Mouse (Mus musculus) CH12.LX (cell line): ENCODE data around the gene Manbal. TPM values are rescaled to one million over a fixed set of nuclear protein-coding genes. Genes with fewer than 3 reads are reported as not detected.

Source experiments
- DNase-seq: peaks from one replicate; pipeline ENCODE4 v3.0.0-alpha.2; 2013; ENCODE audit errors: extremely low read depth
- H3K27ac ChIP-seq: 2 replicates; pipeline ENCODE4 v1.5.1; 2012; ENCODE audit warnings: low read depth, mild to moderate bottlenecking, control low read depth, moderate library complexity; ENCODE audit not compliant: insufficient read depth
- H3K27me3 ChIP-seq: replicated peaks from 2 replicates; pipeline ENCODE3; 2012; ENCODE audit warnings: inconsistent platforms
- H3K36me3 ChIP-seq, 2 experiments: replicated peaks in 1 of 2; 2 replicates each; pipeline versions ENCODE3 to v1.6.1; 2012; ENCODE audit warnings: inconsistent platforms in 1 of 2, low read length in 1 of 2, mild to moderate bottlenecking in 1 of 2, mixed read lengths in 1 of 2, moderate library complexity in 1 of 2; ENCODE audit not compliant: control insufficient read depth in 1 of 2, insufficient read depth in 1 of 2
- H3K4me1 ChIP-seq, 2 experiments: 2 replicates each; pipeline ENCODE4 v1.6.1; 2012; ENCODE audit warnings: inconsistent platforms in 1 of 2, moderate library complexity in 1 of 2; ENCODE audit not compliant: insufficient read depth in 2 of 2, control insufficient read depth in 1 of 2
- H3K4me2 ChIP-seq: 2 replicates; pipeline ENCODE4 v1.6.1; 2012; ENCODE audit warnings: low read depth, mild to moderate bottlenecking, control low read depth; ENCODE audit not compliant: poor library complexity, insufficient read depth, severe bottlenecking
- H3K4me3 ChIP-seq, 3 experiments: fragments of 150-350 bp in 1 of 3; sonication (generic) in 1 of 3; replicated peaks in 1 of 3; 2 replicates each; pipeline versions ENCODE3 to v1.5.1; 2011 to 2012; ENCODE audit warnings: low read depth in 2 of 3, low read length in 2 of 3, mild to moderate bottlenecking in 2 of 3, moderate library complexity in 2 of 3, control low read depth in 1 of 3, improper control_type of control experiment in 1 of 3, inconsistent platforms in 1 of 3, mixed read lengths in 1 of 3; ENCODE audit not compliant: poor library complexity in 1 of 3
- H3K79me2 ChIP-seq: replicated peaks from 2 replicates; pipeline ENCODE4 v1.6.1; 2012; ENCODE audit warnings: mild to moderate bottlenecking, moderate library complexity; ENCODE audit not compliant: control insufficient read depth, poor library complexity, insufficient read depth, severe bottlenecking; ENCODE audit errors: extremely low read depth
- H3K9ac ChIP-seq: 2 replicates; pipeline ENCODE4 v1.6.1; 2012; ENCODE audit warnings: low read depth, mild to moderate bottlenecking, control low read depth, moderate library complexity; ENCODE audit not compliant: insufficient read depth
- H3K9me3 ChIP-seq: replicated peaks from 2 replicates; pipeline ENCODE3; 2012; ENCODE audit warnings: low read length, inconsistent platforms, mixed read lengths
- CHD1 ChIP-seq: IDR thresholded peaks from 2 replicates; pipeline ENCODE4 v1.6.1; 2012; ENCODE audit warnings: low read depth, low read length, improper control_type of control experiment, inconsistent platforms
- CTCF ChIP-seq, 2 experiments: IDR thresholded peaks in 1 of 2; conservative IDR thresholded peaks in 1 of 2; 2 replicates each; pipeline ENCODE4 v1.5.1; 2011 to 2012; ENCODE audit warnings: low read depth in 2 of 2, low read length in 2 of 2, improper control_type of control experiment in 1 of 2, inconsistent platforms in 1 of 2, mild to moderate bottlenecking in 1 of 2, moderate library complexity in 1 of 2
- E2F4 ChIP-seq: IDR thresholded peaks from 2 replicates; pipeline ENCODE4 v1.6.1; 2011; ENCODE audit warnings: low read depth, low read length, improper control_type of control experiment; ENCODE audit not compliant: insufficient replicate concordance
- ELF1 ChIP-seq: IDR thresholded peaks from 2 replicates; pipeline ENCODE4 v1.6.1; 2014; ENCODE audit warnings: low read depth, mild to moderate bottlenecking, inconsistent platforms, low read length, improper control_type of control experiment
- EP300 ChIP-seq: IDR thresholded peaks from 2 replicates; pipeline ENCODE4 v1.6.1; 2011; ENCODE audit warnings: low read length, improper control_type of control experiment
- GABPA ChIP-seq: IDR thresholded peaks from 2 replicates; pipeline ENCODE4 v1.6.1; 2012; ENCODE audit warnings: low read depth, low read length, improper control_type of control experiment, inconsistent platforms; ENCODE audit not compliant: insufficient replicate concordance
- HCFC1 ChIP-seq: IDR thresholded peaks from 2 replicates; pipeline ENCODE4 v1.6.1; 2012; ENCODE audit warnings: low read depth, mild to moderate bottlenecking, inconsistent platforms, low read length, improper control_type of control experiment
- IRF4 ChIP-seq: IDR thresholded peaks from 2 replicates; pipeline ENCODE4 v1.6.1; 2014; ENCODE audit warnings: low read depth, mild to moderate bottlenecking, inconsistent platforms, low read length, improper control_type of control experiment
- JUN ChIP-seq: IDR thresholded peaks from 2 replicates; pipeline ENCODE4 v1.6.1; 2011; ENCODE audit warnings: low read depth, mild to moderate bottlenecking, low read length, improper control_type of control experiment, moderate library complexity; ENCODE audit not compliant: insufficient read depth
- JUND ChIP-seq: conservative IDR thresholded peaks from 2 replicates; pipeline ENCODE4 v1.6.1; 2011; ENCODE audit warnings: low read depth, low read length, improper control_type of control experiment
- MAX ChIP-seq: IDR thresholded peaks from 2 replicates; pipeline ENCODE4 v1.6.1; 2011; ENCODE audit warnings: low read length, improper control_type of control experiment
- MAZ ChIP-seq: IDR thresholded peaks from 2 replicates; pipeline ENCODE4 v1.6.1; 2012; ENCODE audit warnings: low read depth, mild to moderate bottlenecking, inconsistent platforms, low read length, improper control_type of control experiment, moderate library complexity
- MEF2A ChIP-seq: IDR thresholded peaks from 2 replicates; pipeline ENCODE4 v1.6.1; 2014; ENCODE audit warnings: low read depth, mild to moderate bottlenecking, inconsistent platforms, low read length, improper control_type of control experiment, borderline replicate concordance
- MXI1 ChIP-seq: IDR thresholded peaks from 2 replicates; pipeline ENCODE4 v1.6.1; 2011; ENCODE audit warnings: mild to moderate bottlenecking, low read depth, low read length, improper control_type of control experiment
- NRF1 ChIP-seq: IDR thresholded peaks from 2 replicates; pipeline ENCODE4 v1.6.1; 2014; ENCODE audit warnings: low read depth, mild to moderate bottlenecking, inconsistent platforms, low read length, improper control_type of control experiment, moderate library complexity
- PAX5 ChIP-seq: IDR thresholded peaks from 2 replicates; pipeline ENCODE4 v1.6.1; 2012; ENCODE audit warnings: low read length, inconsistent platforms, mixed read lengths
- POLR2A ChIP-seq: IDR thresholded peaks from 2 replicates; pipeline ENCODE4 v1.6.1; 2011; ENCODE audit warnings: low read depth, mild to moderate bottlenecking, improper control_type of control experiment, low read length
- RCOR1 ChIP-seq: conservative IDR thresholded peaks from 2 replicates; pipeline ENCODE4 v1.6.1; 2012; ENCODE audit warnings: low read depth, mild to moderate bottlenecking, inconsistent platforms, low read length, improper control_type of control experiment
- SIN3A ChIP-seq: IDR thresholded peaks from 2 replicates; pipeline ENCODE4 v1.6.1; 2012; ENCODE audit warnings: low read length, improper control_type of control experiment, inconsistent platforms
- USF1 ChIP-seq: IDR thresholded peaks from 2 replicates; pipeline ENCODE4 v1.6.1; 2014; ENCODE audit warnings: low read depth, mild to moderate bottlenecking, inconsistent platforms, low read length, improper control_type of control experiment
- USF2 ChIP-seq: conservative IDR thresholded peaks from 2 replicates; pipeline ENCODE4 v1.6.1; 2011; ENCODE audit warnings: low read depth, low read length, improper control_type of control experiment
- ZC3H11A ChIP-seq: IDR thresholded peaks from 2 replicates; pipeline ENCODE4 v1.6.1; 2012; ENCODE audit warnings: low read depth, mild to moderate bottlenecking, inconsistent platforms, low read length, improper control_type of control experiment
- ZKSCAN1 ChIP-seq: IDR thresholded peaks from 2 replicates; pipeline ENCODE4 v1.6.1; 2012; ENCODE audit warnings: low read depth, inconsistent platforms, low read length, improper control_type of control experiment, borderline replicate concordance
- ZNF384 ChIP-seq: IDR thresholded peaks from 2 replicates; pipeline ENCODE4 v1.6.1; 2012; ENCODE audit warnings: low read depth, low read length, improper control_type of control experiment, inconsistent platforms
- dilution Hi-C: fragments of 300-500 bp; cut with MboI; formaldehyde crosslinking; loops from 2 replicates; pipeline ENCODE4 v1.14.3; 2020; ENCODE audit warnings: low sequenced_read_pairs; ENCODE audit not compliant: extremely low pct_unique_long_range_greater_than_20kb, extremely low pct_ligation_motif_present
- in situ Hi-C: fragments of 300-500 bp; cut with MboI; formaldehyde crosslinking; loops from 3 replicates; pipeline ENCODE4 v1.14.3; 2019; ENCODE audit warnings: low sequenced_read_pairs, low pct_ligation_motif_present, low pct_unique_long_range_greater_than_20kb, mixed read lengths
- polyA plus RNA-seq: library from polyadenylated mRNA; unstranded; fragments of >175 nt; gene quantifications from 2 replicates; pipeline ENCODE4 v1.2.1, GENCODE M21; 2012; ENCODE audit warnings: low read depth; ENCODE audit not compliant: insufficient read length
- total RNA-seq, 2 experiments: library from RNA; depleted of rRNA; stranded (reverse); fragments of 300-350 nt in 1 of 2; fragments of >200 nt in 1 of 2; gene quantifications; 2 replicates each; pipeline ENCODE4 v1.2.3; 2012 to 2014

The Manbal gene
- total and polyA plus RNA-seq, 3 experiments, result 13.7 to 29.4 (median 17.0) TPM

GRCm38 (mm10) chr2:157424904-157425642, 57.7 kb downstream of the Manbal start:
- Histone ChIP-seq H3K4me2 (no peak overlapping the region), H3K79me2 (no peaks in the 10 kb centered on the region), H3K4me3 (no peak overlapping the region), H3K27ac (no peak overlapping the region), H3K9ac (no peak overlapping the region), H3K27me3 (peaks cover 92% of the 10 kb centered on the region), H3K36me3 (no peaks in the 10 kb centered on the region), H3K9me3 (no peaks in the 10 kb centered on the region), H3K4me1 (peaks cover 16 to 35% of the 10 kb centered on the region in 2 experiments)
- TF ChIP-seq GABPA (no peak), CTCF (conservative IDR thresholded peaks at IDR 0.05 in 1 of 2, IDR thresholded peaks at IDR 0.05 in 1 of 2; ENCODE audit: low read depth in 2 of 2, low read length in 2 of 2) (no peak), ZC3H11A (no peak), MEF2A (no peak), JUND (no peak), PAX5 (no peak), MXI1 (no peak), SIN3A (no peak), MAX (no peak), CHD1 (no peak), POLR2A (no peak), EP300 (no peak), MAZ (no peak), NRF1 (no peak), USF1 (no peak)
- dilution Hi-C loops (no loop called here), in situ Hi-C loops (no loop called here)
- no peak for DNase-seq

- TF ChIP-seq JUN, result no peak
- no peak for TF ChIP-seq ZC3H11A
- no peak for TF ChIP-seq HCFC1
- no peak for TF ChIP-seq MEF2A
- TF ChIP-seq EP300, result no peak
- no peak for TF ChIP-seq RCOR1
- no peak for TF ChIP-seq MAX
- TF ChIP-seq ELF1, result no peak
- TF ChIP-seq MXI1, result no peak
- TF ChIP-seq CHD1, result no peak
- TF ChIP-seq ZNF384, result no peak
- TF ChIP-seq ZKSCAN1, result no peak
- no peak for TF ChIP-seq USF2
- TF ChIP-seq IRF4, result no peak
- TF ChIP-seq E2F4, result no peak
- no peak for TF ChIP-seq JUND
- no peak for TF ChIP-seq USF1
- TF ChIP-seq, all 38 proteins: peak for 0
- no peaks in the 10 kb centered on the region for H3K9me3 ChIP-seq
- in situ Hi-C loops (no loop called here), dilution Hi-C loops (no loop called here)
- no peak overlapping the region for H3K27ac ChIP-seq
- no peak for DNase-seq
- H3K36me3 ChIP-seq, result no peaks in the 10 kb centered on the region
- H3K27me3 ChIP-seq, result peaks cover 92% of the 10 kb centered on the region
- no peaks in the 10 kb centered on the region for H3K79me2 ChIP-seq
- no peak overlapping the region for H3K4me2 ChIP-seq
- H3K9ac ChIP-seq, result no peak overlapping the region
- H3K4me1 ChIP-seq, result peaks cover 16 to 40% of the 10 kb centered on the region in 2 experiments
- no peak overlapping the region for H3K4me3 ChIP-seq
Measured at GRCm38 (mm10) chr2:157425643-157425988, 58.2 kb downstream of the Manbal start.
